Mouse (Mus musculus): Measurements from ENCODE around the gene Mfsd2b. TPM values are rescaled to one million over a fixed set of nuclear protein-coding genes. Genes with fewer than 3 reads are reported as not detected.

Gene Mfsd2b
- polyA plus RNA-seq, 1 experiment from 2014 or later, result 4.3 TPM

- Histone ChIP-seq H3K9me3 (no peaks in the 10 kb centered on the region), H3K36me3 (replicated peaks) (no peaks in the 10 kb centered on the region), H3K4me3 (no peak overlapping the region), H3K4me1 (peaks cover 29% of the 10 kb centered on the region), H3K27me3 (replicated peaks; ENCODE audit: low read depth, poor library complexity, severe bottlenecking) (peaks cover 32% of the 10 kb centered on the region), H3K27ac (replicated peaks) (no peak overlapping the region)
- WGBS, result 57% methylated on average over 6 of the region's 6 CpGs
- no peak for DNase-seq (ENCODE audit: low spot score)
Measured at GRCm38 (mm10) chr12:4840010-4840409, 34.1 kb downstream of the Mfsd2b start.

- H3K27ac ChIP-seq (replicated peaks), result no peak overlapping the region
- WGBS, result 38% methylated on average over 4 of the region's 4 CpGs
Measured at GRCm38 (mm10) chr12:4836959-4837358, 37.2 kb downstream of the Mfsd2b start.

GRCm38 (mm10) chr12:4827256-4827655 is 46.9 kb downstream of the Mfsd2b start:
- 78% methylated on average over 3 of the region's 3 CpGs for WGBS

More at GRCm38 (mm10) chr12:4836959-4837358, 37.2 kb downstream of the Mfsd2b start:
- Histone ChIP-seq H3K9me3 (no peaks in the 10 kb centered on the region), H3K27me3 (replicated peaks; ENCODE audit: low read depth, poor library complexity, severe bottlenecking) (peaks cover 24% of the 10 kb centered on the region), H3K36me3 (replicated peaks) (peaks cover 10% of the 10 kb centered on the region), H3K4me3 (no peak overlapping the region), H3K4me1 (peaks cover 17% of the 10 kb centered on the region)
- DNase-seq (ENCODE audit: low spot score), result no peak

GRCm38 (mm10) chr12:4817361-4818101 is 56.6 kb downstream of the Mfsd2b start, which contains the start of gene Sf3b6:
Gene Sf3b6 (plus strand): TSS chr12:4817544.
- under 1% methylated on average over 49 of the region's 49 CpGs for WGBS
- H3K27me3 ChIP-seq (replicated peaks; ENCODE audit: low read depth, poor library complexity, severe bottlenecking), result no peaks in the 10 kb centered on the region
- peak; percentile 99 for DNase-seq (ENCODE audit: low spot score)
- H3K9me3 ChIP-seq, result no peaks in the 10 kb centered on the region
- H3K36me3 ChIP-seq (replicated peaks), result peaks cover 32% of the 10 kb centered on the region
- H3K4me3 ChIP-seq, result peak within 1 kb of the TSS; percentile 66
- peak within 1 kb of the TSS; percentile 87 for H3K27ac ChIP-seq (replicated peaks)
- peaks cover 17% of the 10 kb centered on the region for H3K4me1 ChIP-seq

More at GRCm38 (mm10) chr12:4827256-4827655, 46.9 kb downstream of the Mfsd2b start:
- Histone ChIP-seq H3K9me3 (no peaks in the 10 kb centered on the region), H3K4me3 (no peak overlapping the region), H3K27ac (replicated peaks) (no peak overlapping the region), H3K4me1 (no peaks in the 10 kb centered on the region), H3K36me3 (replicated peaks) (peaks cover 85% of the 10 kb centered on the region), H3K27me3 (replicated peaks; ENCODE audit: low read depth, poor library complexity, severe bottlenecking) (no peaks in the 10 kb centered on the region)
- DNase-seq (ENCODE audit: low spot score), result no peak

- Histone ChIP-seq H3K27me3 (replicated peaks; ENCODE audit: low read depth, poor library complexity, severe bottlenecking) (no peaks in the 10 kb centered on the region), H3K4me3 (peak overlapping the region; percentile 66), H3K4me1 (peaks cover 17% of the 10 kb centered on the region), H3K36me3 (replicated peaks) (peaks cover 25% of the 10 kb centered on the region), H3K9me3 (no peaks in the 10 kb centered on the region), H3K27ac (replicated peaks) (peak overlapping the region; percentile 87)
- WGBS, result 11% methylated on average over 24 of the region's 24 CpGs
- DNase-seq (ENCODE audit: low spot score), result no peak
Measured at GRCm38 (mm10) chr12:4816680-4817360, 57.3 kb downstream of the Mfsd2b start.

- Histone ChIP-seq H3K36me3 (replicated peaks) (no peaks in the 10 kb centered on the region), H3K9me3 (no peaks in the 10 kb centered on the region), H3K4me1 (peaks cover 15% of the 10 kb centered on the region), H3K27ac (replicated peaks) (no peak overlapping the region), H3K27me3 (replicated peaks; ENCODE audit: low read depth, poor library complexity, severe bottlenecking) (no peaks in the 10 kb centered on the region), H3K4me3 (no peak overlapping the region)
- WGBS, result 87% methylated on average over 4 of the region's 4 CpGs
- no peak for DNase-seq (ENCODE audit: low spot score)
Measured at GRCm38 (mm10) chr12:4813636-4814035, 60.5 kb downstream of the Mfsd2b start.

Other genes with a start within 250 kb of the Mfsd2b start
- gene Fam228a, start 135.9 kb downstream of the Mfsd2b start, polyA plus RNA-seq (2016; fragmentation: Nextera tagmentation; extraction: Ambion mirVana), result 0.33 and 0.45 TPM in 2 replicates
- gene Pfn4, start 105.3 kb downstream of the Mfsd2b start, polyA plus RNA-seq (2016; fragmentation: Nextera tagmentation; extraction: Ambion mirVana), result 2.2 and 2.4 TPM in 2 replicates
- 1.4 and 2.4 TPM in 2 replicates for gene Fam228b, start 105.1 kb downstream of the Mfsd2b start, polyA plus RNA-seq (2016; fragmentation: Nextera tagmentation; extraction: Ambion mirVana)
- gene Sf3b6, start 56.8 kb downstream of the Mfsd2b start, polyA plus RNA-seq (2016; fragmentation: Nextera tagmentation; extraction: Ambion mirVana), result 299 and 302 TPM in 2 replicates
- 6.4 and 9.7 TPM in 2 replicates for gene Fkbp1b, start 32.8 kb downstream of the Mfsd2b start, polyA plus RNA-seq (2016; fragmentation: Nextera tagmentation; extraction: Ambion mirVana)
- gene Wdcp, start 31.1 kb downstream of the Mfsd2b start, polyA plus RNA-seq (2016; fragmentation: Nextera tagmentation; extraction: Ambion mirVana), result 25.9 and 26.0 TPM in 2 replicates
- 20.3 and 22.4 TPM in 2 replicates for gene Ubxn2a, start 33.3 kb upstream of the Mfsd2b start, polyA plus RNA-seq (2016; fragmentation: Nextera tagmentation; extraction: Ambion mirVana)
- 14.8 TPM in 2 replicates for gene Atad2b, start 43.0 kb upstream of the Mfsd2b start, polyA plus RNA-seq (2016; fragmentation: Nextera tagmentation; extraction: Ambion mirVana)